Mouse (Mus musculus): ENCODE measurements around the gene Cog8. TPM values are rescaled to one million over a fixed set of nuclear protein-coding genes. Genes with fewer than 3 reads are reported as not detected.

Cog8 gene
- total RNA-seq (2023), result 14.4 and 21.1 TPM in 2 replicates

GRCm38 (mm10) chr8:107056076-107056972 is at the start of gene Cog8, which contains the start of gene Nip7:
Gene Cog8, minus strand, starts transcription at chr8:107056689.
Gene Nip7, plus strand, starts transcription at chr8:107056877.

GRCm38 (mm10) chr8:107096366-107097036 is 40.0 kb upstream of the Cog8 start, which contains the start of gene Terf2:
Gene Terf2, minus strand, starts transcription at chr8:107096547.

GRCm38 (mm10) chr8:107065511-107066496 is 9.3 kb upstream of the Cog8 start, which contains the start of gene Tmed6:
Gene Tmed6, minus strand, starts transcription at chr8:107065644.

GRCm38 (mm10) chr8:107048061-107048941 is 8.2 kb downstream of the Cog8 start, which contains the start of gene Pdf:
Gene Pdf, minus strand, starts transcription at chr8:107048614.

GRCm38 (mm10) chr8:107030650-107031576 is 25.6 kb downstream of the Cog8 start, which contains the start of gene Vps4a:
Gene Vps4a, plus strand, starts transcription at chr8:107031222.

Other genes with a start within 250 kb of the Cog8 start
- gene Has3, start 186.4 kb downstream of the Cog8 start, total RNA-seq (2023), result 0.07 and 0.28 TPM in 2 replicates
- gene Utp4, start 163.1 kb downstream of the Cog8 start, total RNA-seq (2023), result 10.3 and 13.7 TPM in 2 replicates
- gene Sntb2, start 120.9 kb downstream of the Cog8 start, total RNA-seq (2023), result 23.7 and 26.7 TPM in 2 replicates
- 25.9 and 27.6 TPM in 2 replicates for gene Vps4a, start 25.5 kb downstream of the Cog8 start, total RNA-seq (2023)
- 2.4 and 3.7 TPM in 2 replicates for gene Pdf, start 8.1 kb downstream of the Cog8 start, total RNA-seq (2023)
- gene Nip7, start 188 bp upstream of the Cog8 start, total RNA-seq (2023), result 19.1 and 24.6 TPM in 2 replicates
- not detected in 2 replicates for gene Tmed6, start 9.0 kb upstream of the Cog8 start, total RNA-seq (2023)
- 11.5 and 12.7 TPM in 2 replicates for gene Terf2, start 39.9 kb upstream of the Cog8 start, total RNA-seq (2023)
- gene Cyb5b, start 94.0 kb upstream of the Cog8 start, total RNA-seq (2023), result 15.6 and 18.6 TPM in 2 replicates
- gene Nfat5, start 236.8 kb upstream of the Cog8 start, total RNA-seq (2023), result 89.5 and 113 TPM in 2 replicates